Mouse (Mus musculus) heart, embryonic 10.5 days (tissue): ENCODE results near the gene Lmbr1l. TPM values are rescaled to one million over a fixed set of nuclear protein-coding genes. Genes with fewer than 3 reads are reported as not detected.

ENCODE experiments used
- DNase-seq: peaks from one replicate; pipeline ENCODE4 v3.0.0-alpha.2; 2017; ENCODE audit warnings: low spot score
- H3K27ac ChIP-seq: fragments of 300-500 bp; sonication (generic); 2 replicates; pipeline ENCODE4 v1.5.1; 2016; ENCODE audit warnings: mild to moderate bottlenecking
- H3K27me3 ChIP-seq: fragments of 300-500 bp; sonication (generic); 2 replicates; pipeline ENCODE4 v1.6.1; 2016; ENCODE audit warnings: mild to moderate bottlenecking; ENCODE audit not compliant: poor library complexity, insufficient read depth, severe bottlenecking
- H3K36me3 ChIP-seq: fragments of 300-500 bp; sonication (generic); 2 replicates; pipeline ENCODE4 v1.6.1; 2016; ENCODE audit warnings: mild to moderate bottlenecking, moderate library complexity
- H3K4me1 ChIP-seq: fragments of 300-500 bp; sonication (generic); 2 replicates; pipeline ENCODE4 v1.6.1; 2016; ENCODE audit warnings: mild to moderate bottlenecking
- H3K4me3 ChIP-seq: fragments of 300-500 bp; sonication (generic); 2 replicates; pipeline ENCODE4 v1.5.1; 2016; ENCODE audit warnings: mild to moderate bottlenecking, moderate library complexity
- H3K9me3 ChIP-seq: fragments of 300-500 bp; sonication (generic); 2 replicates; pipeline ENCODE4 v1.6.1; 2016; ENCODE audit warnings: mild to moderate bottlenecking, moderate library complexity
- WGBS: fragments of 180-500 bp; shearing (Covaris S2); methylation state at CpG from one replicate; pipeline ENCODE4 v1.1.7; 2016; 5-methylcytosine and 5-hydroxymethylcytosine counted together
- polyA plus RNA-seq: library from polyadenylated mRNA; unstranded; fragments of >200 nt; fragmentation: Nextera tagmentation; extraction: Ambion mirVana; gene quantifications from 2 replicates; pipeline ENCODE4 v1.2.1, GENCODE M21; 2016

Gene Lmbr1l
- polyA plus RNA-seq, 1 experiment from 2014 or later, result 20.2 TPM

- Histone ChIP-seq H3K4me3 (no peak overlapping the region), H3K27me3 (0 out of 2 replicates have a peak, but pooled peaks cover 9% of the 10 kb centered on the region), H3K27ac (no peak overlapping the region), H3K4me1 (peaks cover 11% of the 10 kb centered on the region), H3K36me3 (no peaks in the 10 kb centered on the region), H3K9me3 (no peaks in the 10 kb centered on the region)
- WGBS, result 63% methylated on average over 8 of the region's 8 CpGs
- no peak for DNase-seq
These were observed 31.2 kb downstream of the Lmbr1l start for GRCm38 (mm10) chr15:98886667-98887387.

- Histone ChIP-seq H3K4me3 (no peak overlapping the region), H3K4me1 (peaks cover 15% of the 10 kb centered on the region), H3K36me3 (no peaks in the 10 kb centered on the region), H3K27me3 (no peaks in the 10 kb centered on the region), H3K27ac (no peak overlapping the region), H3K9me3 (no peaks in the 10 kb centered on the region)
- WGBS, result 68% methylated on average over 1 of the region's 1 CpGs
- no peak for DNase-seq
These were observed 33.9 kb downstream of the Lmbr1l start for GRCm38 (mm10) chr15:98884106-98884505.

- Histone ChIP-seq H3K36me3 (0 out of 2 replicates have a peak, but pooled peaks cover 3% of the 10 kb centered on the region), H3K4me1 (peaks cover 15% of the 10 kb centered on the region), H3K27me3 (no peaks in the 10 kb centered on the region)
These were observed 34.4 kb downstream of the Lmbr1l start for GRCm38 (mm10) chr15:98883661-98884060.

GRCm38 (mm10) chr15:98881656-98882008 lies 36.4 kb downstream of the Lmbr1l start:
- Histone ChIP-seq H3K4me3 (peak overlapping the region; percentile 85), H3K27ac (peak overlapping the region; percentile 89), H3K27me3 (no peaks in the 10 kb centered on the region), H3K9me3 (no peaks in the 10 kb centered on the region), H3K36me3 (0 out of 2 replicates have a peak, but pooled peaks cover 4% of the 10 kb centered on the region), H3K4me1 (peaks cover 15% of the 10 kb centered on the region)
- 13% methylated on average over 5 of the region's 5 CpGs for WGBS
- DNase-seq, result no peak

More at GRCm38 (mm10) chr15:98883661-98884060, 34.4 kb downstream of the Lmbr1l start:
- Histone ChIP-seq H3K9me3 (no peaks in the 10 kb centered on the region), H3K27ac (no peak overlapping the region), H3K4me3 (no peak overlapping the region)
- DNase-seq, result no peak

GRCm38 (mm10) chr15:98880978-98881655 lies 36.9 kb downstream of the Lmbr1l start:
- DNase-seq, result peak; percentile 99
- peaks cover 15% of the 10 kb centered on the region for H3K4me1 ChIP-seq
- 0 out of 2 replicates have a peak, but pooled peaks cover 4% of the 10 kb centered on the region for H3K36me3 ChIP-seq
- H3K4me3 ChIP-seq, result peak overlapping the region; percentile 85
- H3K9me3 ChIP-seq, result no peaks in the 10 kb centered on the region
- H3K27me3 ChIP-seq, result no peaks in the 10 kb centered on the region
- WGBS, result under 1% methylated on average over 46 of the region's 48 CpGs
- H3K27ac ChIP-seq, result peak overlapping the region; percentile 89

- 9% methylated on average over 3 of the region's 3 CpGs for WGBS
- Histone ChIP-seq H3K9me3 (no peaks in the 10 kb centered on the region), H3K27me3 (no peaks in the 10 kb centered on the region), H3K27ac (no peak overlapping the region), H3K4me1 (peaks cover 20% of the 10 kb centered on the region), H3K36me3 (0 out of 2 replicates have a peak, but pooled peaks cover 4% of the 10 kb centered on the region), H3K4me3 (no peak overlapping the region)
- no peak for DNase-seq
These were observed 40.7 kb downstream of the Lmbr1l start for GRCm38 (mm10) chr15:98877331-98877730.

GRCm38 (mm10) chr15:98871916-98872888 lies 45.8 kb downstream of the Lmbr1l start:
- H3K27ac ChIP-seq, result peak overlapping the region; percentile 100
- H3K27me3 ChIP-seq, result no peaks in the 10 kb centered on the region
- no peaks in the 10 kb centered on the region for H3K9me3 ChIP-seq
- peak overlapping the region; percentile 94 for H3K4me3 ChIP-seq
- peak; percentile 96 for DNase-seq
- WGBS, result 1% methylated on average over 51 of the region's 51 CpGs
- H3K4me1 ChIP-seq, result peaks cover 34% of the 10 kb centered on the region
- peaks cover 2% of the 10 kb centered on the region for H3K36me3 ChIP-seq

- no peaks in the 10 kb centered on the region for H3K27me3 ChIP-seq
- H3K27ac ChIP-seq, result peak within 1 kb of the TSS; percentile 100
- 0% methylated on average over 81 of the region's 94 CpGs for WGBS
- no peaks in the 10 kb centered on the region for H3K9me3 ChIP-seq
- H3K4me3 ChIP-seq, result peak within 1 kb of the TSS; percentile 94
- H3K4me1 ChIP-seq, result peaks cover 35% of the 10 kb centered on the region
- no peak for DNase-seq
- H3K36me3 ChIP-seq, result peaks cover 9% of the 10 kb centered on the region
These were observed 46.7 kb downstream of the Lmbr1l start, which contains the start of gene Kmt2d for GRCm38 (mm10) chr15:98871070-98871915. TSS of gene Kmt2d (minus strand) at chr15:98871204.

- WGBS, result under 1% methylated on average over 16 of the region's 16 CpGs
- H3K4me1 ChIP-seq, result peaks cover 35% of the 10 kb centered on the region
- no peaks in the 10 kb centered on the region for H3K27me3 ChIP-seq
- peaks cover 18% of the 10 kb centered on the region for H3K36me3 ChIP-seq
- no peaks in the 10 kb centered on the region for H3K9me3 ChIP-seq
- peak overlapping the region; percentile 94 for H3K4me3 ChIP-seq
- DNase-seq, result no peak
- peak overlapping the region; percentile 100 for H3K27ac ChIP-seq
These were observed 47.6 kb downstream of the Lmbr1l start for GRCm38 (mm10) chr15:98870179-98871069.

GRCm38 (mm10) chr15:98869342-98870178 lies 48.5 kb downstream of the Lmbr1l start:
- Histone ChIP-seq H3K4me3 (peak overlapping the region; percentile 94), H3K4me1 (peaks cover 35% of the 10 kb centered on the region), H3K36me3 (peaks cover 26% of the 10 kb centered on the region), H3K27ac (peak overlapping the region; percentile 100), H3K9me3 (no peaks in the 10 kb centered on the region), H3K27me3 (no peaks in the 10 kb centered on the region)
- DNase-seq, result no peak
- 9% methylated on average over 8 of the region's 8 CpGs for WGBS
